Mouse (Mus musculus) MEL (cell line): ENCODE measurements around the gene Zeb2. TPM values are rescaled to one million over a fixed set of nuclear protein-coding genes. Genes with fewer than 3 reads are reported as not detected.

Experiments used
- BHLHE40 ChIP-seq: IDR thresholded peaks from 2 replicates; pipeline ENCODE4 v1.6.1; 2012; ENCODE audit warnings: low read depth, mild to moderate bottlenecking, inconsistent platforms, low read length, improper control_type of control experiment, borderline replicate concordance
- E2F4 ChIP-seq: IDR thresholded peaks from 2 replicates; pipeline ENCODE4 v1.6.1; 2011; ENCODE audit warnings: low read depth, low read length, improper control_type of control experiment, borderline replicate concordance
- EP300 ChIP-seq, 2 experiments: IDR thresholded peaks; 2 replicates each; pipeline ENCODE4 v1.6.1; 2011; ENCODE audit warnings: improper control_type of control experiment in 2 of 2, low read length in 2 of 2, low read depth in 1 of 2, mild to moderate bottlenecking in 1 of 2
- ETS1 ChIP-seq: IDR thresholded peaks from 2 replicates; pipeline ENCODE4 v1.6.1; 2012; ENCODE audit warnings: low read depth, mild to moderate bottlenecking, inconsistent platforms, low read length, improper control_type of control experiment, moderate library complexity
- GABPA ChIP-seq: IDR thresholded peaks from 2 replicates; pipeline ENCODE4 v1.6.1; 2012; ENCODE audit warnings: low read depth, mild to moderate bottlenecking, inconsistent platforms, low read length, improper control_type of control experiment, moderate library complexity
- GATA1 ChIP-seq: IDR thresholded peaks from 2 replicates; pipeline ENCODE4 v1.6.1; 2011; ENCODE audit warnings: low read depth, low read length, improper control_type of control experiment
- HCFC1 ChIP-seq: IDR thresholded peaks from 2 replicates; pipeline ENCODE4 v1.6.1; 2012; ENCODE audit warnings: low read depth, mild to moderate bottlenecking, inconsistent platforms, low read length, improper control_type of control experiment, moderate library complexity
- JUND ChIP-seq: IDR thresholded peaks from 2 replicates; pipeline ENCODE4 v1.6.1; 2011; ENCODE audit warnings: low read depth, mild to moderate bottlenecking, improper control_type of control experiment, low read length
- MAX ChIP-seq: IDR thresholded peaks from 2 replicates; pipeline ENCODE4 v1.6.1; 2011; ENCODE audit warnings: low read length, improper control_type of control experiment
- MAZ ChIP-seq: IDR thresholded peaks from 2 replicates; pipeline ENCODE4 v1.6.1; 2012; ENCODE audit warnings: low read depth, mild to moderate bottlenecking, inconsistent platforms, low read length, improper control_type of control experiment
- MYB ChIP-seq: IDR thresholded peaks from 2 replicates; pipeline ENCODE4 v1.6.1; 2011; ENCODE audit warnings: mild to moderate bottlenecking, low read depth, low read length, improper control_type of control experiment
- MYC ChIP-seq: IDR thresholded peaks from 2 replicates; pipeline ENCODE4 v1.6.1; 2011; ENCODE audit warnings: low read depth, mild to moderate bottlenecking, low read length, improper control_type of control experiment, moderate library complexity
- NRF1 ChIP-seq: IDR thresholded peaks from 2 replicates; pipeline ENCODE4 v1.6.1; 2014; ENCODE audit warnings: low read depth, mild to moderate bottlenecking, inconsistent platforms, low read length, improper control_type of control experiment, moderate library complexity; ENCODE audit not compliant: poor library complexity, insufficient read depth, severe bottlenecking
- POLR2A ChIP-seq, 2 experiments: IDR thresholded peaks; 2 replicates each; pipeline ENCODE4 v1.6.1; 2011 to 2012; ENCODE audit warnings: low read length in 2 of 2, mild to moderate bottlenecking in 2 of 2, control low read depth in 1 of 2, improper control_type of control experiment in 1 of 2, low read depth in 1 of 2, moderate library complexity in 1 of 2; ENCODE audit not compliant: control insufficient read depth in 1 of 2, insufficient read depth in 1 of 2, poor library complexity in 1 of 2
- POLR2AphosphoS5 ChIP-seq: IDR thresholded peaks from 2 replicates; pipeline ENCODE4 v1.6.1; 2012; ENCODE audit warnings: low read depth, borderline replicate concordance, mild to moderate bottlenecking, inconsistent platforms, low read length, moderate library complexity, mixed read lengths
- RCOR1 ChIP-seq: IDR thresholded peaks from 2 replicates; pipeline ENCODE4 v1.6.1; 2012; ENCODE audit warnings: low read depth, mild to moderate bottlenecking, inconsistent platforms, low read length, improper control_type of control experiment
- SIN3A ChIP-seq: IDR thresholded peaks from 2 replicates; pipeline ENCODE4 v1.6.1; 2012; ENCODE audit warnings: low read length, improper control_type of control experiment, inconsistent platforms
- SMC3 ChIP-seq: IDR thresholded peaks from 2 replicates; pipeline ENCODE4 v1.6.1; 2011; ENCODE audit warnings: low read depth, low read length, improper control_type of control experiment
- TAL1 ChIP-seq: IDR thresholded peaks from 2 replicates; pipeline ENCODE4 v1.6.1; 2012; ENCODE audit warnings: mild to moderate bottlenecking, inconsistent platforms, low read length, moderate library complexity, mixed read lengths
- TBP ChIP-seq: IDR thresholded peaks from 2 replicates; pipeline ENCODE4 v1.8.0; 2011; ENCODE audit warnings: low read depth, low read length, improper control_type of control experiment
- TCF12 ChIP-seq: IDR thresholded peaks from 2 replicates; pipeline ENCODE4 v1.6.1; 2014; ENCODE audit warnings: low read depth, mild to moderate bottlenecking, inconsistent platforms, low read length, improper control_type of control experiment, moderate library complexity
- UBTF ChIP-seq: IDR thresholded peaks from 2 replicates; pipeline ENCODE4 v1.6.1; 2012; ENCODE audit warnings: low read depth, mild to moderate bottlenecking, inconsistent platforms, low read length, improper control_type of control experiment, moderate library complexity, borderline replicate concordance; ENCODE audit not compliant: insufficient read depth
- USF1 ChIP-seq: IDR thresholded peaks from 2 replicates; pipeline ENCODE4 v1.6.1; 2014; ENCODE audit warnings: low read depth, mild to moderate bottlenecking, inconsistent platforms, low read length, improper control_type of control experiment, moderate library complexity
- ZC3H11A ChIP-seq: IDR thresholded peaks from 2 replicates; pipeline ENCODE4 v1.6.1; 2012; ENCODE audit warnings: low read depth, mild to moderate bottlenecking, inconsistent platforms, low read length, improper control_type of control experiment
- ZKSCAN1 ChIP-seq: IDR thresholded peaks from 2 replicates; pipeline ENCODE4 v1.6.1; 2012; ENCODE audit warnings: low read depth, mild to moderate bottlenecking, inconsistent platforms, low read length, improper control_type of control experiment, moderate library complexity
- ZNF384 ChIP-seq: IDR thresholded peaks from 2 replicates; pipeline ENCODE4 v1.6.1; 2012; ENCODE audit warnings: low read depth, mild to moderate bottlenecking, inconsistent platforms, low read length, improper control_type of control experiment
- polyA plus RNA-seq, 2 experiments: library from polyadenylated mRNA; stranded (reverse) in 1 of 2; unstranded in 1 of 2; fragments of >175 nt in 1 of 2; fragments of >200 nt in 1 of 2; gene quantifications; 2 replicates each; pipeline versions ENCODE4 v1.2.1 to v1.2.4; 2012; ENCODE audit warnings: low replicate concordance in 2 of 2, low read depth in 1 of 2; ENCODE audit not compliant: insufficient read length in 2 of 2, insufficient read depth in 1 of 2, missing spikeins in 1 of 2
- total RNA-seq: library from RNA; depleted of rRNA; stranded (reverse); fragments of 300-350 nt; gene quantifications from 2 replicates; pipeline ENCODE4 v1.2.3, GENCODE M21; 2012

The Zeb2 gene
- total and polyA plus RNA-seq, 3 experiments = 12.8 to 12.9 TPM; not detected in 1

GRCm38 (mm10) chr2:44965834-44966555, 151.2 kb downstream of the Zeb2 start (continued):
- no peak for TF ChIP-seq ZC3H11A
- no peak for TF ChIP-seq MAX
- TF ChIP-seq SMC3 = no peak
- TF ChIP-seq EP300 (IDR thresholded peaks at IDR 0.05; ENCODE audit: low read depth in 1 of 2, low read length in 2 of 2) = peak; percentile 73; a peak in 3 of 4 replicates
- no peak for TF ChIP-seq E2F4
- TF ChIP-seq JUND = no peak
- TF ChIP-seq TBP = no peak
- no peak for TF ChIP-seq BHLHE40
- TF ChIP-seq ZNF384 = no peak
- TF ChIP-seq TAL1 = no peak
- no peak for TF ChIP-seq MYC
- peak; percentile 80 for TF ChIP-seq GATA1
- no peak for TF ChIP-seq MYB
- TF ChIP-seq MAZ = no peak
- TF ChIP-seq ZKSCAN1 = no peak
- no peak; the same call in 1 of the 2 replicates for TF ChIP-seq SIN3A
- peak; percentile 78 for TF ChIP-seq RCOR1
- no peak for TF ChIP-seq UBTF
- TF ChIP-seq HCFC1 = no peak
- no peak for TF ChIP-seq POLR2AphosphoS5
- no peak for TF ChIP-seq POLR2A (IDR thresholded peaks at IDR 0.05; ENCODE audit: control insufficient read depth in 1 of 2, insufficient read depth in 1 of 2, low read depth in 1 of 2, low read length in 2 of 2, poor library complexity in 1 of 2)
- no peak for TF ChIP-seq GABPA
- peak; percentile 75 for TF ChIP-seq ETS1
- TF ChIP-seq USF1 = no peak
- TF ChIP-seq NRF1 = no peak
- peak; percentile 57 for TF ChIP-seq TCF12
